Mouse (Mus musculus): ENCODE data around the gene Acss3. TPM values are rescaled to one million over a fixed set of nuclear protein-coding genes. Genes with fewer than 3 reads are reported as not detected.
A peak's percentile ranks its signal among the peaks of the same experiment; 100 is the strongest.

The Acss3 gene
- total RNA-seq (2014; rRNA removed) (1.9 and 2.8 TPM in 2 replicates), polyA plus RNA-seq (2015; fragmentation: Nextera tagmentation; extraction: Ambion mirVana) (0.89 and 1.2 TPM in 2 replicates)

- H3K9ac ChIP-seq (replicated peaks; ENCODE audit: low read length), result peak within 1 kb of the TSS; percentile 39; the same call in 1 of the 2 replicates
- ATAC-seq (peak; percentile 83), DNase-seq (ENCODE audit: low spot score) (peak; percentile 69)
- no peaks in the 10 kb centered on the region for H3K27me3 ChIP-seq (ENCODE audit: insufficient read depth, low read length)
- H3K36me3 ChIP-seq (ENCODE audit: insufficient read depth, low read length), result no peaks in the 10 kb centered on the region
- peak within 1 kb of the TSS; percentile 55 for H3K4me2 ChIP-seq (ENCODE audit: low read depth, low read length)
- TF ChIP-seq CTCF (IDR thresholded peaks at IDR 0.05; ENCODE audit: low read depth), result peak; percentile 35
- H3K27ac ChIP-seq, result no peak within 1 kb of the TSS
- H3K4me3 ChIP-seq (ENCODE audit: low read length), result peak within 1 kb of the TSS; percentile 34
- WGBS, result 2% methylated on average over 17 of the region's 17 CpGs
- no peaks in the 10 kb centered on the region for H3K4me1 ChIP-seq (ENCODE audit: insufficient read depth, low read length)
- H3K9me3 ChIP-seq (ENCODE audit: low read length), result no peaks in the 10 kb centered on the region
Measured at GRCm38 (mm10) chr10:107123529-107124335, at the start of gene Acss3. Acss3 (minus strand) TSS chr10:107123668.

DNA sequence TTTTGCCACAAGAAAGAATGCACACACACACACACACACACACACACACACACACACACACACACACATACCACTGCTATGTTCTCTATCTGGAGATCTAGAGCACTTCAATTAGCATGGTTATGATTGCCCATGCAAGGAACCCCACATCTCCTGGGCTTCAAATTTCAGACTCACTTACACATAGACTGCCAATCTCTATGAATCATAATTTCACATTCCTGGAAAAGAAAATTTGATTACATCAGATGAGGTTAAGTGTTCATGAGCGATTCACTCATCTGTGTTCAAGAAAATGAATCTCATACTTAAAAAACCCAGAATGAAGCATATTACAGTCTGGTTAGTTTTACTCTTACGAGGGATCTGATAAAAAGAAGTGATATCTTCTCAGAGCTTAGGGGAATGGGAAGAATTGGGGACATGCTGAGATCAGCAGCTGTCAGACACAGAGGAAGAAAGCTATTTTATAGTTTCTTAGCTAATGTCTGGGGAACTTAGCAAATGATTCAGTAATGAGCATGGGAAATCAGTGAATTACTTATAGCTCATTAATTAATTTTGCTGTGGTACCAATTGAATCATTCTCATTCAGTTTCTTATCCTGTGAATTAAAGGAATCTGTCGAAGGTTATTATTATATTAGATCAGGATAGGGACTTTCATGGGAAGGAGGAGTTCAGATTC is 48.7 kb upstream of the Acss3 start:
- no peak for TF ChIP-seq CTCF (IDR thresholded peaks at IDR 0.05; ENCODE audit: low read depth)
- Histone ChIP-seq H3K36me3 (ENCODE audit: insufficient read depth, low read length) (no peaks in the 10 kb centered on the region), H3K4me3 (ENCODE audit: low read length) (no peak overlapping the region), H3K9me3 (ENCODE audit: low read length) (no peaks in the 10 kb centered on the region), H3K27me3 (ENCODE audit: insufficient read depth, low read length) (no peaks in the 10 kb centered on the region), H3K27ac (no peak overlapping the region), H3K4me2 (ENCODE audit: low read depth, low read length) (no peak overlapping the region), H3K4me1 (ENCODE audit: insufficient read depth, low read length) (no peaks in the 10 kb centered on the region), H3K9ac (replicated peaks; ENCODE audit: low read length) (no peak overlapping the region)
- peak; percentile 2 for DNase-seq (ENCODE audit: low spot score)
- 57% methylated on average over 3 of the region's 3 CpGs for WGBS
- no peak for ATAC-seq

DNA sequence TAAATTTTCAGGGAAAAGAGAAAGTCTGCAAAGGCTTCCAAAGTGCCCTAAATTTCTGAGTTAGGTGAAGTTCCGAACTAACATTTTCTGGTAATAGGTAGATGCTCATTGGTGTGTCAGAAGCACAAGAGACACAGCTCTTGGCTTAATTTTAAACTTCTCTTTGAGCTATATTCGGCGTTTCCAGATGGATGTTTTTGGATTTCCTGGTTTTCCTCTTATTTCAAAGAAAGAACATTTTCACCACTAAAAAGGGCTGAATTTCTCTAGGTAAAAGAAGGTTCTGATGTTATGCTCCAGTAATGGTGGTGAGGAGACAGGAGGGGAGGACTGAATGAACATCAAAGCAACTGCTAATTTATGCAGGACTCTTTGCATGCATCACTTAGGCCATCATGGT is 43.0 kb upstream of the Acss3 start:
- H3K4me1 ChIP-seq (ENCODE audit: insufficient read depth, low read length), result no peaks in the 10 kb centered on the region
- WGBS, result 94% methylated on average over 3 of the region's 3 CpGs
- no peaks in the 10 kb centered on the region for H3K27me3 ChIP-seq (ENCODE audit: insufficient read depth, low read length)
- DNase-seq (ENCODE audit: low spot score), result no peak
- no peaks in the 10 kb centered on the region for H3K36me3 ChIP-seq (ENCODE audit: insufficient read depth, low read length)
- no peak for ATAC-seq
- H3K9ac ChIP-seq (replicated peaks; ENCODE audit: low read length), result no peak overlapping the region
- H3K27ac ChIP-seq, result no peak overlapping the region
- no peak overlapping the region for H3K4me3 ChIP-seq (ENCODE audit: low read length)
- no peaks in the 10 kb centered on the region for H3K9me3 ChIP-seq (ENCODE audit: low read length)
- H3K4me2 ChIP-seq (ENCODE audit: low read depth, low read length), result no peak overlapping the region
- no peak for TF ChIP-seq CTCF (IDR thresholded peaks at IDR 0.05; ENCODE audit: low read depth)

- H3K27ac ChIP-seq, result no peak overlapping the region
- H3K4me1 ChIP-seq (ENCODE audit: insufficient read depth, low read length), result no peaks in the 10 kb centered on the region
- H3K9me3 ChIP-seq (ENCODE audit: low read length), result no peaks in the 10 kb centered on the region
- no peak for TF ChIP-seq CTCF (IDR thresholded peaks at IDR 0.05; ENCODE audit: low read depth)
- ATAC-seq (no peak), DNase-seq (ENCODE audit: low spot score) (no peak)
- no peak overlapping the region for H3K9ac ChIP-seq (replicated peaks; ENCODE audit: low read length)
- 93% methylated on average over 1 of the region's 1 CpGs for WGBS
- H3K4me3 ChIP-seq (ENCODE audit: low read length), result no peak overlapping the region
- no peaks in the 10 kb centered on the region for H3K27me3 ChIP-seq (ENCODE audit: insufficient read depth, low read length)
- H3K36me3 ChIP-seq (ENCODE audit: insufficient read depth, low read length), result no peaks in the 10 kb centered on the region
- no peak overlapping the region for H3K4me2 ChIP-seq (ENCODE audit: low read depth, low read length)
Measured at GRCm38 (mm10) chr10:107148759-107149158, 25.3 kb upstream of the Acss3 start.

DNA sequence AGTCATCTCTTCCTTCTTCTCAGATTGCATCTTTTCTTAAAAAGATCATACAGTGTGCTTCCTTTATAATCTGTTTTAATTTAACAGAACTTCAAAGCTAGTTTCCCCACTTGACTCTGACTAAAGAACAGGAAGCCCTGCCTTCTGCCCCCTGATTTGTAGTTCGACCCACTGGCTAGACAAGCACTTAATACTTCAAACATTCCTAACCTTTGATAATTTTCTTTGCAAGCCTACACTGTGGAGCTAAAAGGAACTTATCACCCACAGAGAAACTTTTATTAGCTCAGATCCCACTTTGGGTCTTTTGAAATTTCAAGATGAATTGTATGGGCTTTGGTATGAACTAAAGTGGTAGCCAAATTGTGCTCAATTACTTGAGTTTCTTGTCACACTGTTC is 20.5 kb upstream of the Acss3 start:
- no peak overlapping the region for H3K4me3 ChIP-seq (ENCODE audit: low read length)
- H3K27ac ChIP-seq, result no peak overlapping the region
- 78% methylated on average over 1 of the region's 1 CpGs for WGBS
- ATAC-seq (no peak), DNase-seq (ENCODE audit: low spot score) (no peak)
- no peaks in the 10 kb centered on the region for H3K9me3 ChIP-seq (ENCODE audit: low read length)
- H3K36me3 ChIP-seq (ENCODE audit: insufficient read depth, low read length), result no peaks in the 10 kb centered on the region
- TF ChIP-seq CTCF (IDR thresholded peaks at IDR 0.05; ENCODE audit: low read depth), result no peak
- no peak overlapping the region for H3K4me2 ChIP-seq (ENCODE audit: low read depth, low read length)
- H3K27me3 ChIP-seq (ENCODE audit: insufficient read depth, low read length), result no peaks in the 10 kb centered on the region
- no peaks in the 10 kb centered on the region for H3K4me1 ChIP-seq (ENCODE audit: insufficient read depth, low read length)
- no peak overlapping the region for H3K9ac ChIP-seq (replicated peaks; ENCODE audit: low read length)

GRCm38 (mm10) chr10:107142910-107143309 is 19.4 kb upstream of the Acss3 start:
- ATAC-seq (no peak), DNase-seq (ENCODE audit: low spot score) (no peak)
- H3K4me2 ChIP-seq (ENCODE audit: low read depth, low read length), result no peak overlapping the region
- H3K9ac ChIP-seq (replicated peaks; ENCODE audit: low read length), result no peak overlapping the region
- no peaks in the 10 kb centered on the region for H3K27me3 ChIP-seq (ENCODE audit: insufficient read depth, low read length)
- no peak overlapping the region for H3K27ac ChIP-seq
- 42% methylated on average over 1 of the region's 1 CpGs for WGBS
- no peak overlapping the region for H3K4me3 ChIP-seq (ENCODE audit: low read length)
- no peaks in the 10 kb centered on the region for H3K36me3 ChIP-seq (ENCODE audit: insufficient read depth, low read length)
- H3K4me1 ChIP-seq (ENCODE audit: insufficient read depth, low read length), result no peaks in the 10 kb centered on the region
- H3K9me3 ChIP-seq (ENCODE audit: low read length), result no peaks in the 10 kb centered on the region
- no peak for TF ChIP-seq CTCF (IDR thresholded peaks at IDR 0.05; ENCODE audit: low read depth)
